Mouse (Mus musculus) mature B cell (primary cell): Measurements from ENCODE around the gene Mapkap1.

Experiments
- in situ Hi-C: fragments of 300-500 bp; cut with MboI; formaldehyde crosslinking; loops from 2 replicates; pipeline ENCODE4 v1.14.3; 2019

The Mapkap1 gene

DNA sequence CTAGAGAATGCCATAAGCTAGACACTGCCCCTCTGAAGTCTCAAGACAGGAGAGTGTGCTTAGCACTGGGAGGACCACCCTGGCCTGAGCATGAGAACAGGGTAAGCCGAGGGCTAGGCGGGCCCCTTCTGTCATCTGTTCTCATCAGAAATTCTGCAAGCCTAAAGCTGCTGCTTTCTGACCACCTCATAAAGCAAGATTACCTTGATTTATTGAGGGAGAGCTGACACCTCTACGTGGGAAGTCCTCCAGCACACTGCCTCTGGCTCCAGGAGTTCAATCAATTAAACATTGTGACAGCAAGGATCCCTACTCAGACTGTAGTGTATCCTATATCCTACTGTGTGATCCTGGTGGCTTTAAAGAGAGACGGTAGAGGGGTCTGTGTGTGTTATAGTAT, 166.5 kb downstream of the Mapkap1 start:
- in situ Hi-C loops, result no loop called here

- in situ Hi-C loops, result no loop called here
Observed at GRCm38 (mm10) chr2:34588546-34588945, 182.0 kb downstream of the Mapkap1 start.

GRCm38 (mm10) chr2:34591721-34592360, 185.3 kb downstream of the Mapkap1 start:
- in situ Hi-C loops, result no loop called here

- in situ Hi-C loops, result no loop called here
Observed at GRCm38 (mm10) chr2:34592361-34592960, 185.9 kb downstream of the Mapkap1 start.

DNA sequence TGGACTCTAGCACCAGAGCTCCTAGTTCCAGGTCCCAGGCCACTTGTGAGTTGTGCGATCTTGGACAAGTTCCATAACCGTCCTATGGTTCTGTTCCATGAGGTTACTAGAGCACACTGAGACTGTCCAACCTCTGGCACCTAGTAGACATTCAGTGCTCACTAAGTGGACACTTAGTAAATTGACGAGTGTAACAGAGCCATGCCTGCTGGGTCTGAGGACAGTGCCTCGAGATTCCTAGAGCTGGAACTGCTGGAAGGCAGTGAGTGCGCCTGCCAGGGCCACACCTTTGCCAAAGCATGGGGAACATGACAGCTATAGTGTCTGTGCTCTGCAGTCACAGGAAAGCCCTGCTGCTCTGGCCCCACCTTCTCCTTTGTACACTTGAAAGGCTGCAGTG, 187.4 kb downstream of the Mapkap1 start:
- in situ Hi-C loops, result no loop called here

- in situ Hi-C loops, result no loop called here
Observed at GRCm38 (mm10) chr2:34599606-34600255, 193.2 kb downstream of the Mapkap1 start.

DNA sequence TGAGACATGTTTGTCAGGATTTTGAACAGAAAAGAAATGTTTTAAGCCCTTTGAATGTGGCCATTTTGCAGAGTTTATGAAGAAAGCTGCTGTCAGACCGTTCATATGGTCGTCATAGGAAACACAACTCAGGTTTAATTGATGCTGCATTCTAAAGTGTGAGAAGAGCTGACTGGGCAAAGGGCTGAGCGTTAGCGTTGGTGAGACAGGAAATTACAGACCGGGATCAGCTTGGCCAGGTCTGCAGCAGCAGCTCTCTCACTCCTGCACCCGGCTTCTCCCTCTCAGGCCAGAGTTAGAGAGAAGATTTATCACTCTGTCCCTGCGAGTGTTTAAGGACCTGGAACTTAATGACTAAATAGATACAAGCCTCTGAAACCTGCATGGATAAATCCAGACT, 194.2 kb downstream of the Mapkap1 start:
- in situ Hi-C loops, result no loop called here

DNA sequence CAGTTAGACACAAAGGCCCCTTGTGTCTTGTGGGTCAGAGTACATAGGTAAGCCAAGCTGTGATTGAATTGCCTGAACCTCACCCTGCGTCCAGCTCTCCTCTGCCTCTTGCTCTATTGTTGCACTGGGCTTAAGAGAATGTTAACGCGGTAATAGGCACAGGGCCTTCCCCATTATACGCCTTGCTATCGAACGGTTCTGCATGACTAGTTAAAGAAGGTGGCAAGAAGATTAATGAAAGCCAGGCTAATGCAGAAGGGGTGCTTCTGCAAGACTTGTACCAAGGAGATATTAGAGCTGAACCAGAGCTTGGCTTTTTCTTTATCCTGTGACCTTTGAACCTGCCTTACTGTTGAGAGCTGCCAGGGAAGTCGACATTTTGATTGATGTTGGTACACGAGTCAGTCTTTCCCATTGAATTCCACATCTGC, 195.6 kb downstream of the Mapkap1 start:
- in situ Hi-C loops, result no loop called here

- in situ Hi-C loops, result no loop called here
Observed at GRCm38 (mm10) chr2:34602896-34603295, 196.3 kb downstream of the Mapkap1 start.

- in situ Hi-C loops, result no loop called here
Observed at GRCm38 (mm10) chr2:34603653-34604214, 197.2 kb downstream of the Mapkap1 start.

DNA sequence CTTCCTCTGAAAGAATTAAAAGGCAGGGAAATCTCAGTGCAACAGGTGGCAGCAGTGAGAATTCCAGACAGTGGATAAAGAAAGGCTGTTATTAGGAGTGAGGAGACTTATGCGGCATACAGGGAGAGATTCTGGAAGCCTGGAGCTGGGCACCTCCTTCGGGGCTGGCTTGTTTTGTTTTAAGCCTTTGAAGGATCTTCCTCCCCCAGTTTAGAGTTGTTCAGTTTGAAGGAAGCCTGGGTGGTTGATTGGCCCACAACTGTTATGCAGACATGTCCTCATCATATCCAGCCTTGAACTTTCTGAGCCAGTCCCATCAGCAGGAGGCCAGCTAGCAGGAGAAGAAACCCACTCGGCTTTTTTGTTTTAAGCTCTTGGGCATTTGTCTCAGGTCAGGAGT, 198.5 kb downstream of the Mapkap1 start:
- in situ Hi-C loops, result no loop called here

DNA sequence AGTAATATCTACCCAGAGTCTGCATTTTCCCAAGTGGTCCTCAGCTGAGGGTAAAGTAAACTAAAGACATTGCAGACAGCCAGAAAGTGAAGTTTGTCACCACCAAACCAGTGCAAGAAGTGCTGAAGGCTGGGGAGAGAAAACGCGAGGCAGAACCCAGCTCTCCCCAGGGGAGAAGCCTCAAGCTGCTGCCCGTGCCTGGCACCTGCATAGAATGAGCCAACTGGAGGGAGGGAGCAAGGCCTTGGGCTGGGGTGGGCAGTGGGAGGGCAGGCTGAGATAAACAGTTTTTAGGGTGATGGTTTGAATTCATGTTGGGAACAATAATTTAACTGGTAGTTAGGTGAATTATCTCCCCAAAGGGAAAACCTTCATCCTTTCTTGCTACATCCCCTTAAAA, 202.3 kb downstream of the Mapkap1 start:
- in situ Hi-C loops, result no loop called here

- in situ Hi-C loops, result no loop called here
Observed at GRCm38 (mm10) chr2:34609516-34609915, 202.9 kb downstream of the Mapkap1 start.

GRCm38 (mm10) chr2:34620778-34621415, 214.3 kb downstream of the Mapkap1 start:
- in situ Hi-C loops, result no loop called here

- in situ Hi-C loops, result no loop called here
Observed at GRCm38 (mm10) chr2:34621485-34621884, 214.9 kb downstream of the Mapkap1 start.

- in situ Hi-C loops, result no loop called here
Observed at GRCm38 (mm10) chr2:34622518-34622917, 215.9 kb downstream of the Mapkap1 start.

DNA sequence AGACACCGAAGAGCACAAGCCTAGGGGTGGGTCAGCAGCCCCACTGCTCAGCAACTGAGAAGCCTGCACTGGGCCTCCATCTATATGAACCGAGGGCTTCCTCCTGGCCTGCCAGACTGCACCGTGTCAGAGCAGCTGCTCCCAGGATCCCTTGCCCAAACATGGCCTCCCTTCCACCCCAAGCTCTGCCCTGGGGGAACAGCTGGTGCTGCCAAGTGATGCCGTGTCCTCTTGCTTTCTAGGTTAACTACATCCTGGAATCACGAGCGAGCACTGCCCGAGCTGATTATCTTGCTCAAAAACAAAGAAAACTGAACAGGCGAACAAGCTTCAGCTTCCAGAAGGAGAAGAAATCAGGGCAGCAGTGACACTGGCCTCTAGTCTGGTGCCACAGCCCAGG, 216.6 kb downstream of the Mapkap1 start:
- in situ Hi-C loops, result no loop called here

GRCm38 (mm10) chr2:34624076-34624475, 217.5 kb downstream of the Mapkap1 start:
- in situ Hi-C loops, result no loop called here

- in situ Hi-C loops, result no loop called here
Observed at GRCm38 (mm10) chr2:34627328-34628226, 221.0 kb downstream of the Mapkap1 start.

DNA sequence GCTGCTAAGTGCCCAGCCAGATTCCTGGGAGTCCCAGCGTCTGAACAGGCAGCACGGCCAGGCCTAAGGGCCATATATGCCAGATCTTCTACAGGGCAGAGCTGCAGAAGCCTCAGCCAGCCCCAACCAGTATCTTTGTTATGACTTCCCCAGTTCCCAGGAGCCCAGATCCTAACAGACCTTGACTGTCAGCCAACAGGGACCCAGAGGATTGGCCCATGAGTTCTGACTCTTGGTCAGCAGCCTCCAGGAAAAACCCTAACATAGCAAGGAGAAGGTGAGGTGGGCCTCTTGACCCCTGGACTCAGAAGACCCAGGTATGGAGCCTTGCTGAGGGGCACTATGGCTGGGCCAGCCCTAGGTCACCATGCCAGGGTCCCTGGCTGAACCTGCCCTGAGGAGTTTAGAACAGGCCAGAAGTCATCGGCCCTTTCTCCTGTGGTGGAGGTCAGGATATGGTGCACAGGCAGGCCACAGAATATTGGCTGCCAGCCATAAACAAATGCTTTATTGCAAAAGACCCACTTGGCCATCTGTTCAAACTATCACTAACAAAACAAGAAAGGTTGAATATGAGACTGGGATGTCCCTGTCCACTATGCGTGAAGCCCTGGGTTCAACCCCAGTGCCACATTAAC, 222.5 kb downstream of the Mapkap1 start:
- in situ Hi-C loops, result no loop called here

DNA sequence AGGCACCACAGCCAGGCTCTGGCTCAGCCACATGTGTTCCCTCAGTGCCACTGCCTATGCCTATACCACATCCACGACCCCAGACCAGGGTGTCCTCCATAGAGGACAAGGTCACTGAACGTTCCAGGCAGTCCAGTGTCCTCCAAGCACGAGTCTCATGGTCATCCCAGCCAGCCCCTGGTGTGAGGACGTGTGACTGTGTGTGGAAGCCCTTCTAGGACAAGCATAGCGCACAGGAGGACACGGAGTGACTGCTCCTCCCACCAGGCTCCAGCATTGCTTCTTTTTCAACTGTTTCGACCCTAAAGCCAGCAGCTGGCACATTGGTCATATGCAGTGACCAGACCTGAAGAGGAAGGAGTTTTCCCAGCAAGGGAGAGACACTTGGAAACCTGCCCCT, 223.2 kb downstream of the Mapkap1 start:
- in situ Hi-C loops, result loop anchor here (10.0 kb wide), 1 partner anchor 655 kb away; no protein-coding TSS in a partner anchor
